Mouse (Mus musculus): Measurements from ENCODE around the gene Ryr2.

DNA sequence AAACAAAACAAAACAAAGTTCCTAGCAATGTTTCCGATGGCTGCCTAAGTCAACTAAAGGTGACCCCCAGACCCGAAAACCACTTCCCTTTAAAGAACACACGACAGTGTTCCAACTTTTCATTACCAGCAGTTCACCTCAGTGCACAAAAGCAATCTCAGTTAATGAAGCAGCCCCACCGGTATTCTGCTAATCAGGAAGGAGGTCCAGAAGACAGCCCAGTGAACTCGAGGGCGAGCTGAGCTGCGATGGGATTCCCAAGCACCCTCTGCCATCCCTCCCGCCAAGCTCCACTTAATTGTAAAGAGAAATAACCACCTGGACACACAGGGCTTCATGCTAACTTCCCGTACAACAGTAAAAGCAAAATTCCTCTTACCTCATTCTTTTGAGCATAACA is 203.5 kb downstream of the Ryr2 start:
- no peak for TF ChIP-seq ZNF384 (IDR thresholded peaks at IDR 0.05; ENCODE audit: low read depth, low read length)
- TF ChIP-seq CHD2 (IDR thresholded peaks at IDR 0.05; ENCODE audit: low read depth, low read length) = no peak
- TF ChIP-seq HCFC1 (IDR thresholded peaks at IDR 0.05; ENCODE audit: borderline replicate concordance, insufficient read depth, low read length) = no peak
